Mouse (Mus musculus) cerebellum, adult 18-20 months (tissue): Measurements from ENCODE around the gene Gm21828.
"Not testable (repeated sequence)": the region's sequence is repeated elsewhere in the genome, so short reads cannot be mapped to it uniquely, and the experiment has no call there.

Source experiments
- DNase-seq, 2 experiments: peaks; one replicate each; pipeline ENCODE4 v3.0.0; 2021

The Gm21828 gene

DNA sequence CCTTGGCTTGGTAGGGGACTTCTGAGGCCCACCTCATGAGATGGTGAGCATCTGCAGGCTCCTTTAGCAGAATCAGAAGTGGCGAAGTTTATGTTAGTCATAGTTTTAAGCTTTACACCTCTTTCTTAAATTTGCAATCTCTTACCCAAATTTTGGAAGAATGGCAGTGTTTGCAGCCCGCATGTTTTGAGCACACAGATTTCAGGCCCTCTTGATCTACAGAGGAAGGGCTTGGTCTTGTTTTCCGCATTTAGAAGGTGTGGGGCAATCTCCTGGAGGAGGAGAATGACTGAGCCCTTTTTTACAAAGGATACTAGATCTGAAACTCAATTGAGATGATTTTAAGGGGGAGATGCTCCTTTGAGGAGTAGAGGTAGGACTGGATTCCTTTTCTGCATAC, at the start of gene Gm21828:
Gm21828 (minus strand) TSS at position 101 of the 400 bp plus-strand sequence.
- not testable (repeated sequence) for DNase-seq

DNA sequence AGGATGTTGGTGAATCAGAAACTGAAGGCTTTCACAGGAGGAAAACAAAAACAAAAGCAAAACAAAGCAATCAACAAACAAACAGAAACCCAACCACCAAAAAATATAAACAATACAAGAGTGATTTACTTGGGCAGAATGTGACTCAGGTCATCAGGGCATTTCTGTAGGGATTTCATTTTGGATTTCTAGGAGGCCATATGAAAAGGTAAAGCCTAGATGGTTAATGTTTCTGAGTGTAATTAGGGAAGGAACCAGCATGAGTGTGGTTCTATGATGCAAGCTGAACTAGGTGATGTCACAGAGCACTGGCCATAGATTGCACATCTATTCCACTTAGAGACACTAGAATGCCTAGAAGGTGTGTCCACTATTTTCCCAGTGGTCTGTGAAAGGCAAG, 28.4 kb upstream of the Gm21828 start, which contains the start of the genes Gm21440 and Gm21454:
Gm21440 (plus strand) TSS at position 301 of the 400 bp plus-strand sequence.
Gm21454 (plus strand) TSS at position 352 of the 400 bp plus-strand sequence.
- not testable (repeated sequence) for DNase-seq
